ENCODE assay signal across 8 mouse cellular contexts in the genomic region with DNA sequence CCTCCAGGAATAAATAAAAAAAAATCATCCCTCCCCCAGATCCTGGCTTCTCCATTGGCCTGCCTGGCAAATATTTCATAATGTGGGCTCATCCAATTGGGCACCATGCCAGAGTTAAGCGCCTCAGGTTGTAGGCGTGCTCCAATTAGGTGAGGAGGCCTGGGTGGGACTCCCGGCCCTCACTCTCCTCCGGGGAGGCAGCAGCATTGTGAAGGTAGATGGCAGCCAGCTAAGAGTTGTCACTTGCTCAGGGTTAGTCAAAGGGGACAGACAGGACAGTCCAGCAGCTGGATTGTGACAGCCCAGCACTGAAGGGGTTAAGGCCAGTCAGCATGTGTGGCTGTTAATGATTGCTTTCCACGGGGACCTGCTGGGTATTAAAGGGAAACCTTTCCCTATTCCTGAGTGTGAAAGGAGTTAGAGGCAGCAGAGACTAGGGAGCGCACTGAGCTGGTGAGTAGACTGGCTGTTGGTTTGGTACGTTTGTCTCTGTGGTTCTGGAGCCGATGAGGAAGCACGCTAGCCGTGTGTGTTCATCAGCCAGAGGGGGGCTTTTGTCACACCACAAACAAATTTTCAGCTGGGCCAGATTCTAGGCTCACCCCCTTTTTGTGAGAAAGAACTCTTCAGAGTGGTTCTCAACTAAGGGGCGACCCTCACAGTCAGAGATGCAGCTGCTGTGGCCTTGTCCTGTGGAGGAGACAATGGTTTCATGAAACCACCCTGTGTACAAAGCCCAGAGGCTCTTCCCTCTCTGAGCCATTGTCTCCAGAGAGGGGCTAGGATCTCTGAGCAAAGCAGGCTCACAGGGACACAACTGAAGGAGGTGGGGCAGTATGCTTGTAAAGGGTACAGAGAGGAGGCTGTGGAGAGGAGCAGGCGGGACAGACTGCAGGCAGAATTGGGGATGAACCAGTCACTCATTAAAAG.
A peak's percentile ranks its signal among the peaks of the same experiment; 100 is the strongest.
DNase-seq lines count a peak whose midpoint lies in the region; ATAC-seq and TF ChIP-seq lines count a peak whose summit lies in the region.

No protein-coding gene starts in this region.

- H3K27me3 ChIP-seq in embryonic facial prominence, embryonic 15.5 days, result no peaks in the 10 kb centered on the region
- no peaks in the 10 kb centered on the region for H3K27me3 ChIP-seq in hindbrain, postnatal 0 days (ENCODE audit: insufficient read depth, low read length)
- H3K27me3 ChIP-seq in liver, embryonic 11.5 days (replicated peaks; ENCODE audit: control insufficient read depth, insufficient read depth, low read length), result no peaks in the 10 kb centered on the region
- H3K27me3 ChIP-seq in neural tube, embryonic 13.5 days, result no peaks in the 10 kb centered on the region

- no peaks in the 10 kb centered on the region for H3K36me3 ChIP-seq in embryonic facial prominence, embryonic 15.5 days
- H3K36me3 ChIP-seq in hindbrain, postnatal 0 days (ENCODE audit: insufficient read depth, low read length), result no peaks in the 10 kb centered on the region
- no peaks in the 10 kb centered on the region for H3K36me3 ChIP-seq in liver, embryonic 11.5 days (ENCODE audit: control insufficient read depth, insufficient read depth, low read length)
- no peaks in the 10 kb centered on the region for H3K36me3 ChIP-seq in neural tube, embryonic 13.5 days

- no peak for TF ChIP-seq CTCF in gastrocnemius, adult 2 months (IDR thresholded peaks at IDR 0.05)
- no peak for TF ChIP-seq CTCF in hindbrain, postnatal 0 days (IDR thresholded peaks at IDR 0.05; ENCODE audit: low read depth)

- H3K4me1 ChIP-seq in embryonic facial prominence, embryonic 15.5 days, result peaks cover 42% of the 10 kb centered on the region
- peaks cover 5% of the 10 kb centered on the region; the same call in 1 of the 2 replicates for H3K4me1 ChIP-seq in hindbrain, postnatal 0 days (ENCODE audit: insufficient read depth, low read length)
- H3K4me1 ChIP-seq in liver, embryonic 11.5 days (replicated peaks; ENCODE audit: control insufficient read depth, insufficient read depth, low read length), result peaks cover 35% of the 10 kb centered on the region
- peaks cover 52% of the 10 kb centered on the region for H3K4me1 ChIP-seq in neural tube, embryonic 13.5 days (replicated peaks)

- 0 out of 2 replicates have a peak, but pooled peaks have one; percentile 46 for ATAC-seq in embryonic facial prominence, embryonic 15.5 days (ENCODE audit: insufficient number of reproducible peaks, low FRiP score, low TSS enrichment, low read depth)
- peak; percentile 61 for ATAC-seq in hindbrain, postnatal 0 days
- peak; percentile 40 for ATAC-seq in liver, embryonic 11.5 days (replicated peaks; ENCODE audit: low FRiP score)
- peak; percentile 69 for ATAC-seq in neural tube, embryonic 13.5 days (ENCODE audit: low read depth)

- peak overlapping the region; percentile 6; the same call in 1 of the 2 replicates for H3K4me2 ChIP-seq in embryonic facial prominence, embryonic 15.5 days (replicated peaks)
- 0 out of 2 replicates have a peak overlapping the region, but pooled peaks have one; percentile 6 for H3K4me2 ChIP-seq in hindbrain, postnatal 0 days (ENCODE audit: low read depth, low read length)
- H3K4me2 ChIP-seq in liver, embryonic 11.5 days, result peak overlapping the region; percentile 61
- peak overlapping the region; percentile 49 for H3K4me2 ChIP-seq in neural tube, embryonic 13.5 days

- H3K27ac ChIP-seq in gastrocnemius, adult 2 months, result peak overlapping the region; percentile 43; the same call in 1 of the 2 replicates
- peak overlapping the region; percentile 48 for H3K27ac ChIP-seq in embryonic facial prominence, embryonic 15.5 days (replicated peaks)
- no peak overlapping the region for H3K27ac ChIP-seq in hindbrain, postnatal 0 days
- H3K27ac ChIP-seq in liver, embryonic 11.5 days (ENCODE audit: low read depth, low read length), result peak overlapping the region; percentile 58
- H3K27ac ChIP-seq in neural tube, embryonic 13.5 days (replicated peaks), result peak overlapping the region; percentile 82

- no peak for DNase-seq in gastrocnemius, adult 2 months
- DNase-seq in gastrocnemius, postnatal 36 days, result no peak
- peak; percentile 63 for DNase-seq in hindbrain, postnatal 0 days (ENCODE audit: low spot score)
- no peak for DNase-seq in liver, embryonic 11.5 days (ENCODE audit: low spot score)
- DNase-seq in urinary bladder, postnatal 4 days (ENCODE audit: low spot score in 2 of 2), result no peak
- no peak for DNase-seq in left cerebral cortex, postnatal 36 days (ENCODE audit: low spot score in 2 of 2)

- WGBS in embryonic facial prominence, embryonic 15.5 days, result 29% methylated on average over 12 of the region's 12 CpGs
- WGBS in hindbrain, postnatal 0 days, result 27% methylated on average over 12 of the region's 12 CpGs
- WGBS in liver, embryonic 11.5 days, result 37% methylated on average over 12 of the region's 12 CpGs
- WGBS in neural tube, embryonic 13.5 days, result 13% methylated on average over 12 of the region's 12 CpGs

- peak overlapping the region; percentile 13 for H3K4me3 ChIP-seq in gastrocnemius, adult 2 months
- H3K4me3 ChIP-seq in embryonic facial prominence, embryonic 15.5 days (replicated peaks), result 0 out of 2 replicates have a peak overlapping the region, but pooled peaks have one; percentile 0
- no peak overlapping the region for H3K4me3 ChIP-seq in hindbrain, postnatal 0 days (ENCODE audit: low read length)
- peak overlapping the region; percentile 32 for H3K4me3 ChIP-seq in liver, embryonic 11.5 days (ENCODE audit: low read depth, low read length)
- H3K4me3 ChIP-seq in neural tube, embryonic 13.5 days, result peak overlapping the region; percentile 29

- intact Hi-C loops in gastrocnemius, adult 2 months (cut with DNase I), result no loop called here
- intact Hi-C loops in gastrocnemius, postnatal 36 days (cut with DNase I), result no loop called here
- intact Hi-C loops in left cerebral cortex, postnatal 36 days (cut with DNase I), result no loop called here

- H3K9me3 ChIP-seq in embryonic facial prominence, embryonic 15.5 days (replicated peaks), result no peaks in the 10 kb centered on the region
- H3K9me3 ChIP-seq in hindbrain, postnatal 0 days (ENCODE audit: low read length), result no peaks in the 10 kb centered on the region
- H3K9me3 ChIP-seq in liver, embryonic 11.5 days (ENCODE audit: control insufficient read depth, low read length), result no peaks in the 10 kb centered on the region
- no peaks in the 10 kb centered on the region for H3K9me3 ChIP-seq in neural tube, embryonic 13.5 days

- H3K9ac ChIP-seq in embryonic facial prominence, embryonic 15.5 days, result no peak overlapping the region
- no peak overlapping the region for H3K9ac ChIP-seq in hindbrain, postnatal 0 days (replicated peaks; ENCODE audit: low read length)
- peak overlapping the region; percentile 37; the same call in 1 of the 2 replicates for H3K9ac ChIP-seq in liver, embryonic 11.5 days (ENCODE audit: low read depth, low read length)
- H3K9ac ChIP-seq in neural tube, embryonic 13.5 days, result peak overlapping the region; percentile 58

Comparison
In these comparisons a context has a peak if more than half of its experiments do, and no peak if none do; other contexts are left out.
1. H3K4me2 ChIP-seq: peak in every context shown above with its lines; median percentile 61 in liver, embryonic 11.5 days; 49 in neural tube, embryonic 13.5 days; 6 in embryonic facial prominence, embryonic 15.5 days; 6 in hindbrain, postnatal 0 days.
2. H3K9ac ChIP-seq: peak in liver, embryonic 11.5 days (single experiment) and neural tube, embryonic 13.5 days (single experiment); none in embryonic facial prominence, embryonic 15.5 days (single experiment) and hindbrain, postnatal 0 days (single experiment).
3. Peak in every context shown above with its lines, with median percentiles within 50 percentile points of each other: ATAC-seq.